Comparison of ENCODE assay signal across 7 mouse cellular contexts in the genomic region with DNA sequence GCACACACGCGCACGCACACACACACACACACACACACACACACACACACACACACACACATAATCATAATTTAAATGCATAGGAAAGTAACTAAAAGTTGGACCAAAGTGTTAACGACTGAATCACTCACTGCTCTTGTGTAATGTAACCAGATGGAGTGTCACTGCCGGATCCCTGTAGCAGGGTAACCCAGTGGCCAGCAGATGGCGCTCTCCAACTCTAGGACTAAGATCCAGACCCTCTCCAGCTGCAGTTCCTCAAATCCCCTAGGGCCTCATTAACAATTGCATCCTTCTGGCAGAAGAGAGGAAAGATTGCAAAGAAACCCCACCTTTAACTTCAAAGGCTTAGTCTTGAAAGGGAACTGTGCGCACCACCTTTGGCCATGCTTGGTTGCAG.
DNase-seq lines count a peak whose midpoint lies in the region; ATAC-seq lines count a peak whose summit lies in the region.

No protein-coding gene starts in this region.

- H3K27me3 ChIP-seq in limb, embryonic 10.5 days (ENCODE audit: low read depth, poor library complexity, severe bottlenecking) = no peaks in the 10 kb centered on the region
- no peaks in the 10 kb centered on the region for H3K27me3 ChIP-seq in midbrain, embryonic 15.5 days (replicated peaks)

- H3K4me2 ChIP-seq in midbrain, embryonic 15.5 days = no peak overlapping the region

- no peaks in the 10 kb centered on the region for H3K36me3 ChIP-seq in limb, embryonic 10.5 days
- H3K36me3 ChIP-seq in midbrain, embryonic 15.5 days (replicated peaks) = no peaks in the 10 kb centered on the region

- WGBS in limb, embryonic 10.5 days = 35% methylated on average over 7 of the region's 7 CpGs
- 37% methylated on average over 7 of the region's 7 CpGs for WGBS in midbrain, embryonic 15.5 days

- peaks cover 11% of the 10 kb centered on the region for H3K4me1 ChIP-seq in limb, embryonic 10.5 days
- H3K4me1 ChIP-seq in midbrain, embryonic 15.5 days = peaks cover 5% of the 10 kb centered on the region; the same call in 1 of the 2 replicates

- H3K27ac ChIP-seq in limb, embryonic 10.5 days = no peak overlapping the region
- no peak overlapping the region for H3K27ac ChIP-seq in midbrain, embryonic 15.5 days

- no peaks in the 10 kb centered on the region for H3K9me3 ChIP-seq in limb, embryonic 10.5 days (replicated peaks)
- H3K9me3 ChIP-seq in midbrain, embryonic 15.5 days = no peaks in the 10 kb centered on the region

- peak; percentile 70 to 85 for DNase-seq in adrenal gland, adult (ENCODE audit: inconsistent age in 2 of 2, low spot score in 1 of 2)
- peak; percentile 94 for DNase-seq in embryo, embryonic 11 days
- DNase-seq in gastrocnemius, postnatal 36 days = peak; percentile 62 to 64
- DNase-seq in kidney, adult 11 months = peak; percentile 51
- DNase-seq in limb, embryonic 10.5 days (ENCODE audit: low spot score) = peak; percentile 90
- DNase-seq in spleen, postnatal 14 days (ENCODE audit: low spot score in 2 of 2) = peak; percentile 23 to 53

- ATAC-seq in midbrain, embryonic 15.5 days (replicated peaks) = peak; percentile 92

- no peak overlapping the region for H3K4me3 ChIP-seq in limb, embryonic 10.5 days
- no peak overlapping the region for H3K4me3 ChIP-seq in midbrain, embryonic 15.5 days

- no peak overlapping the region for H3K9ac ChIP-seq in midbrain, embryonic 15.5 days

- intact Hi-C loops in gastrocnemius, postnatal 36 days (cut with DNase I) = loop anchor here (5.0 kb wide), 2 partner anchors 79 to 389 kb away; no protein-coding TSS in a partner anchor

Comparison
In these comparisons a context has a peak if more than half of its experiments do, and no peak if none do; other contexts are left out.
1. DNase-seq: peak in every context shown above with its lines; median percentile 94 in embryo, embryonic 11 days; 90 in limb, embryonic 10.5 days; 78 in adrenal gland, adult; 63 in gastrocnemius, postnatal 36 days; 51 in kidney, adult 11 months; 38 in spleen, postnatal 14 days.